Mouse (Mus musculus): ENCODE measurements around the gene Tbx1. TPM values are rescaled to one million over a fixed set of nuclear protein-coding genes. Genes with fewer than 3 reads are reported as not detected.

The Tbx1 gene
- polyA plus RNA-seq, 1 experiment from 2014 or later: 7.4 TPM

DNA sequence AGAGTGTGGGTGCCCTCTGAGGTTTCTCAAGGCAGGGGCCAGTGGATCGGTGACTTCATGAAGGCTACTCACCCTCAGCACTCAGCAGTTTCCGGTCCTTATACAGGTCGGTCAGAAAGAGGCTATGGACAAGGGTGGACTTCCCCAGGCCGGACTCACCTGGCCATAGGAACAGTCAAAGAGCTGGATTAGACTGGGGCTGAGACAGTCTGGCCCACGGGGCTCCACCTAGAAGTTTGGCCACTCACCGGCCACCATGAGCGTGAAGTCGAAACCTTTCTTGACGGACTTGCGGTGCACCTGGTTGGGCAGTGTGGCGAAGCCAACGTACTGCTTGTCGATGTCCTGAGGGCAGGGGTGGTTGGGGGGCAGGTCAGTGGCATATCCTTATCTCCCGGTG lies 34.6 kb upstream of the Tbx1 start:
- no peak for DNase-seq (ENCODE audit: low spot score)
- Histone ChIP-seq H3K4me2 (replicated peaks; ENCODE audit: low read depth, low read length) (no peak overlapping the region), H3K4me3 (ENCODE audit: low read depth, low read length) (no peak overlapping the region), H3K4me1 (replicated peaks; ENCODE audit: control insufficient read depth, insufficient read depth, low read length) (peaks cover 36% of the 10 kb centered on the region), H3K36me3 (ENCODE audit: control insufficient read depth, insufficient read depth, low read length) (peaks cover 5% of the 10 kb centered on the region), H3K9ac (ENCODE audit: low read depth, low read length) (no peak overlapping the region), H3K27me3 (ENCODE audit: control insufficient read depth, insufficient read depth, low read length) (peaks cover 72% of the 10 kb centered on the region), H3K9me3 (ENCODE audit: control insufficient read depth, low read length) (no peaks in the 10 kb centered on the region), H3K27ac (ENCODE audit: low read depth, low read length) (no peak overlapping the region)
- ATAC-seq (ENCODE audit: low FRiP score): no peak
- WGBS: 32% methylated on average over 14 of the region's 14 CpGs

- H3K4me1 ChIP-seq (replicated peaks; ENCODE audit: control insufficient read depth, insufficient read depth, low read length): peaks cover 36% of the 10 kb centered on the region
- WGBS: 20% methylated on average over 15 of the region's 15 CpGs
- no peak for DNase-seq (ENCODE audit: low spot score)
Observed at GRCm38 (mm10) chr16:18624641-18625040, 34.2 kb upstream of the Tbx1 start.

GRCm38 (mm10) chr16:18623751-18624540 lies 33.5 kb upstream of the Tbx1 start:
- H3K9ac ChIP-seq (ENCODE audit: low read depth, low read length): no peak overlapping the region
- H3K9me3 ChIP-seq (ENCODE audit: control insufficient read depth, low read length): no peaks in the 10 kb centered on the region
- H3K36me3 ChIP-seq (ENCODE audit: control insufficient read depth, insufficient read depth, low read length): peaks cover 5% of the 10 kb centered on the region
- ATAC-seq (ENCODE audit: low FRiP score) (no peak), DNase-seq (ENCODE audit: low spot score) (no peak)
- H3K4me2 ChIP-seq (replicated peaks; ENCODE audit: low read depth, low read length): no peak overlapping the region
- peaks cover 84% of the 10 kb centered on the region for H3K27me3 ChIP-seq (ENCODE audit: control insufficient read depth, insufficient read depth, low read length)
- WGBS: 24% methylated on average over 15 of the region's 15 CpGs
- H3K27ac ChIP-seq (ENCODE audit: low read depth, low read length): no peak overlapping the region
- no peak overlapping the region for H3K4me3 ChIP-seq (ENCODE audit: low read depth, low read length)
- peaks cover 36% of the 10 kb centered on the region for H3K4me1 ChIP-seq (replicated peaks; ENCODE audit: control insufficient read depth, insufficient read depth, low read length)

More at GRCm38 (mm10) chr16:18624641-18625040, 34.2 kb upstream of the Tbx1 start:
- H3K9me3 ChIP-seq (ENCODE audit: control insufficient read depth, low read length): no peaks in the 10 kb centered on the region
- H3K27ac ChIP-seq (ENCODE audit: low read depth, low read length): no peak overlapping the region
- no peak overlapping the region for H3K9ac ChIP-seq (ENCODE audit: low read depth, low read length)
- no peak overlapping the region for H3K4me2 ChIP-seq (replicated peaks; ENCODE audit: low read depth, low read length)
- peaks cover 5% of the 10 kb centered on the region for H3K36me3 ChIP-seq (ENCODE audit: control insufficient read depth, insufficient read depth, low read length)
- ATAC-seq (ENCODE audit: low FRiP score): no peak
- peaks cover 77% of the 10 kb centered on the region for H3K27me3 ChIP-seq (ENCODE audit: control insufficient read depth, insufficient read depth, low read length)
- H3K4me3 ChIP-seq (ENCODE audit: low read depth, low read length): no peak overlapping the region

DNA sequence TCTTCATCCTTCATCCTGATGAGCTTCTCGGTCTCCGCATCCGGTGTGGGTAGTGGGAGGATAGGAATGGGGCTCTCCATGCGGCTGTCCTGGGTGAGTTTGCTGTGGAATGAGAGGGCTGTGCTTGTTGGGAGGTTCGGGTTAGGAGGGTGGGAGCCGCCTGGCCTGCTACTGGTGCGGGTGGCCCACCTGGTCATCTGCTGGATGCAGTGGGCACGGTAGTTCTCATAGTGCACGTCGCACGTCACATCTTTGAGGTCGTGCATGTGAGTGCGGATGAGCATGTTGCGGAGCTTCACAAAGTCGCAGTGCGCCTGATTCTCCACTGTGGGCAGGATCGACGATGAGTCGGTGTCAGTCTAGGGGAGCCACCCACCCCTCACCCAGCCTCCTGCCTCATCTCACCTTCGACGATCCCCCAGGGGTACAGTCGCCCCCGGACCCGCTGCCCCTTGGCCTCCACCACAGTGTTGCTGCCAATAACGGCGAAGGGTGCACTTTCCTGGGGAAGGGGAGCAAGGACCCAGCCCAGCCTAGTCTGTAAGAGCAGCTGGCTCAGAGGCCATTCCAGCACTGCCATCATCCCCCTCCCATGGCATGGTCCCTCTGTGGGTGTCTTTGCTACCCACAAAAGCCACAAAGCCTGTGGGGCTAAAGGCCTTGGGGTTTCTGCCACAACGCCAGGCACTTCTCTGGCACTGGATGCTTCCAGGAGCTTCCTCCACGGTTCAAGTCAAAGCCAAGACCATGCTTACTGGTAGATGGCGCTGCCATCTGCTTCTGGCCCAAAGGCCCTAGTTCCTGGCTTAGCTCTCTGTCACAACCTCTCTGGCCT lies 32.7 kb upstream of the Tbx1 start:
- H3K9me3 ChIP-seq (ENCODE audit: control insufficient read depth, low read length): no peaks in the 10 kb centered on the region
- ATAC-seq (ENCODE audit: low FRiP score) (no peak), DNase-seq (ENCODE audit: low spot score) (no peak)
- peaks cover 27% of the 10 kb centered on the region for H3K4me1 ChIP-seq (replicated peaks; ENCODE audit: control insufficient read depth, insufficient read depth, low read length)
- H3K36me3 ChIP-seq (ENCODE audit: control insufficient read depth, insufficient read depth, low read length): peaks cover 5% of the 10 kb centered on the region
- no peak overlapping the region for H3K9ac ChIP-seq (ENCODE audit: low read depth, low read length)
- H3K27ac ChIP-seq (ENCODE audit: low read depth, low read length): no peak overlapping the region
- no peak overlapping the region for H3K4me2 ChIP-seq (replicated peaks; ENCODE audit: low read depth, low read length)
- no peak overlapping the region for H3K4me3 ChIP-seq (ENCODE audit: low read depth, low read length)
- WGBS: 18% methylated on average over 29 of the region's 29 CpGs
- H3K27me3 ChIP-seq (ENCODE audit: control insufficient read depth, insufficient read depth, low read length): peaks cover 92% of the 10 kb centered on the region

GRCm38 (mm10) chr16:18622019-18622418 lies 31.5 kb upstream of the Tbx1 start, which contains the start of gene Gp1bb:
TSS of gene Gp1bb (minus strand) at chr16:18622403.
- Histone ChIP-seq H3K9ac (ENCODE audit: low read depth, low read length) (no peak within 1 kb of the TSS), H3K9me3 (ENCODE audit: control insufficient read depth, low read length) (no peaks in the 10 kb centered on the region), H3K4me2 (replicated peaks; ENCODE audit: low read depth, low read length) (peak within 1 kb of the TSS; percentile 79), H3K27me3 (ENCODE audit: control insufficient read depth, insufficient read depth, low read length) (peaks cover 87% of the 10 kb centered on the region), H3K4me3 (ENCODE audit: low read depth, low read length) (peak within 1 kb of the TSS; percentile 41), H3K36me3 (ENCODE audit: control insufficient read depth, insufficient read depth, low read length) (peaks cover 5% of the 10 kb centered on the region), H3K27ac (ENCODE audit: low read depth, low read length) (no peak within 1 kb of the TSS), H3K4me1 (replicated peaks; ENCODE audit: control insufficient read depth, insufficient read depth, low read length) (peaks cover 20% of the 10 kb centered on the region)
- DNase-seq (ENCODE audit: low spot score) (no peak), ATAC-seq (ENCODE audit: low FRiP score) (no peak)
- 10% methylated on average over 17 of the region's 17 CpGs for WGBS

GRCm38 (mm10) chr16:18621362-18622001 lies 31.0 kb upstream of the Tbx1 start:
- DNase-seq (ENCODE audit: low spot score) (no peak), ATAC-seq (ENCODE audit: low FRiP score) (no peak)
- H3K36me3 ChIP-seq (ENCODE audit: control insufficient read depth, insufficient read depth, low read length): peaks cover 5% of the 10 kb centered on the region
- H3K27me3 ChIP-seq (ENCODE audit: control insufficient read depth, insufficient read depth, low read length): peaks cover 87% of the 10 kb centered on the region
- peak overlapping the region; percentile 41 for H3K4me3 ChIP-seq (ENCODE audit: low read depth, low read length)
- peak overlapping the region; percentile 79 for H3K4me2 ChIP-seq (replicated peaks; ENCODE audit: low read depth, low read length)
- no peak overlapping the region for H3K9ac ChIP-seq (ENCODE audit: low read depth, low read length)
- H3K27ac ChIP-seq (ENCODE audit: low read depth, low read length): no peak overlapping the region
- peaks cover 16% of the 10 kb centered on the region for H3K4me1 ChIP-seq (replicated peaks; ENCODE audit: control insufficient read depth, insufficient read depth, low read length)
- WGBS: 2% methylated on average over 38 of the region's 38 CpGs
- H3K9me3 ChIP-seq (ENCODE audit: control insufficient read depth, low read length): no peaks in the 10 kb centered on the region

DNA sequence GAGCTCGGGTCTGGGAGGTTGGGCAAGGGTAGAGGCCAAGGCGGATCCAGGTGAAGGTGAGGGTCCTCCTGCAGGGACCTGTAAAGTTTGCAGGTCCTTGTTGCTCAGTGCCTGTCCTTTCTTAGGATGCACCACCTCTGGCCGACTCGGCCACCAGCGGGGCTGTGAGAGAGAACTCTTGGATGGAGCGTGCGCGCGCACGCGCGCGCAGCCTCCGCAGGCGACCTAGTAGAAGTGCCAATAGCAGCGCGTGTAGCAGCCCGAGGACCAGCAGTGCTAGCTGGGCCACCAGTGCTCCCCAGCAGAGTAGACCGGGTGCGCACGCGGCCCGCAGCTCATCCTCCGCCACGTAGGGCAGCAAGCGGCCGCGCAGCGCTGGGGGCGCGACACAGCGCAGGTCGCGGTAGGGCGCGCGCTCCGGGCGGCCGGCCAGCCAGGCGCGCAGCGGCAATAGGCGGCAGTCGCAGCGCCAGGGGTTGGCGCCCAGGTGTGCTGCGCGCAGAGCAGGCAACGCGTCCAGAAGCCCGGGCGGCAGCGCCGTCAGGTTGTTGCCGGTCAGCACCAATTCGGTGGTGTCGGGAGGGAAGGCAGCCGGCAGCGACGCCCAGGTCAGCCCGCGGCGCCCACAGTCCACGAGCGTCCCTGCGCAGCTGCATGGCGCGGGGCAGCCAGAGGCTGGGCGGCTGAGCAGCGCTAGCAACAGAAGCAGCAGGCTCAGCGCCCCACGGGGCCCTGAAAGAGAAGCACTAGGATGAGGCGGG lies 30.3 kb upstream of the Tbx1 start:
- H3K27me3 ChIP-seq (ENCODE audit: control insufficient read depth, insufficient read depth, low read length): peaks cover 82% of the 10 kb centered on the region
- DNase-seq (ENCODE audit: low spot score) (peak; percentile 67), ATAC-seq (ENCODE audit: low FRiP score) (peak; percentile 39; the same call in 1 of the 2 replicates)
- 1% methylated on average over 63 of the region's 74 CpGs for WGBS
- no peak overlapping the region for H3K27ac ChIP-seq (ENCODE audit: low read depth, low read length)
- peak overlapping the region; percentile 34; the same call in 1 of the 2 replicates for H3K9ac ChIP-seq (ENCODE audit: low read depth, low read length)
- H3K36me3 ChIP-seq (ENCODE audit: control insufficient read depth, insufficient read depth, low read length): peaks cover 5% of the 10 kb centered on the region
- peaks cover 10% of the 10 kb centered on the region for H3K4me1 ChIP-seq (replicated peaks; ENCODE audit: control insufficient read depth, insufficient read depth, low read length)
- H3K4me3 ChIP-seq (ENCODE audit: low read depth, low read length): peak overlapping the region; percentile 41
- H3K9me3 ChIP-seq (ENCODE audit: control insufficient read depth, low read length): no peaks in the 10 kb centered on the region
- peak overlapping the region; percentile 79 for H3K4me2 ChIP-seq (replicated peaks; ENCODE audit: low read depth, low read length)

DNA sequence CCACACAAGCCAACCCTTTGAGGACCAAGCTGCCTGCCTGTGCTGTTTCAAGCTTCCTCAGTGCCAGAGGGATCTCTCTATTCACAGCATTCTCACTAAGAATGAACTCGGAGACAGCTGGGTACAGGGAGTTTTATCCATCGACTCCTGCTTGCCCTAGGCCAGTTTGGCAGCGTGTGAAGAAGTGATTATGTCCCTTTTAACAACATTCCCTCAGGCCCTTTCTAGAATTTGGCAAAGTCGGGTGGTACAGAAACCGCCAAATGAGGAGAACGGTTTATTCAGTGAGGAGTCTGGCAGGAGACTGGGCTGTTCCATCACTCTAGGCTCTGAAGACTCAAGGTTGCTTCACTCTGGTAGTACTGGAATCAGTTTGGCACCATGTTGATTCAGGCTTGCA lies 29.7 kb upstream of the Tbx1 start:
- Histone ChIP-seq H3K9me3 (ENCODE audit: control insufficient read depth, low read length) (no peaks in the 10 kb centered on the region), H3K4me3 (ENCODE audit: low read depth, low read length) (no peak overlapping the region; the same call in 1 of the 2 replicates), H3K4me1 (replicated peaks; ENCODE audit: control insufficient read depth, insufficient read depth, low read length) (peaks cover 10% of the 10 kb centered on the region), H3K4me2 (replicated peaks; ENCODE audit: low read depth, low read length) (peak overlapping the region; percentile 79), H3K36me3 (ENCODE audit: control insufficient read depth, insufficient read depth, low read length) (peaks cover 5% of the 10 kb centered on the region), H3K27me3 (ENCODE audit: control insufficient read depth, insufficient read depth, low read length) (peaks cover 77% of the 10 kb centered on the region), H3K27ac (ENCODE audit: low read depth, low read length) (no peak overlapping the region), H3K9ac (ENCODE audit: low read depth, low read length) (no peak overlapping the region)
- WGBS: 20% methylated on average over 6 of the region's 6 CpGs
- ATAC-seq (ENCODE audit: low FRiP score): no peak
- no peak for DNase-seq (ENCODE audit: low spot score)

Measured in hindbrain, embryonic 11.5 days (tissue).